22 mouse cellular contexts compared by ENCODE assay signal in the genomic region with DNA sequence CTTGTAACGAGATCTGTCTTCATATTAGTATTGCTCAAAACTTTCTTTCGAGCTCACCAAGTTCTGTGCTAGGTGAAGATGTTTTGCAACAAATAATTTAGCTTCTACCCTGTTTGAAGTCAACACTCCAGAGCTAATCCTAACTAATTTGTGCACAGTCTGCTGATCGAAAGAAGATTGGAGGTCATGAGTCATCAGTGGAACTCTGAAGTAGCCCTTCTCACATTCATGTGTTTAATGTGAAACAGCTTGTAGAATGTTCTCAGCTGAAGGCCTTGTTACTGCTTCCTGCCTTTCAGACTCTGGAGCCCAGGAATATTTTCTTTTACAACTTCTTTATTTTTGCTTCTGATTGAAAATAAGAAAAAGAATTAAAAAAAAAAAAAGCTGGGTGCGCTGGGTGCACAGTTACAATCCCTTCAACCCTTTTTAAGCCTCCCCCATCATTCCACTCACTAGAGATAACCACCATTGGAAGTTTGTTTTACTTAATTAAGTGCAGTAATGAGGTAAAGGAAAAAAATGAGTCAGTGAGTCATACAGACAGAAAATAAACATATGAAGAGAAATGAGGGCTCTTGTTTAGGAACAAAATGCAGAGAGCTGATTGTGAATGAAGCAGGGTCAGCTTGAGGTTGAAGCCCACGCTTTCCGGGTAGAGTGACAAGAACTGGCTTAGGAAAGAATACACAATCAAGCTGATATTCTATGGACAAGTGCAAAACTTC. TPM values are rescaled to one million over a fixed set of nuclear protein-coding genes. Genes with fewer than 3 reads are reported as not detected.
A peak's percentile ranks its signal among the peaks of the same experiment; 100 is the strongest.
DNase-seq lines count a peak whose midpoint lies in the region; ATAC-seq and TF ChIP-seq lines count a peak whose summit lies in the region.
"Had no signal": no experiment of that assay in that cellular context is flagged by ENCODE, and none has a peak within 500 bp of the region (broad histone marks: within the 10 kb centered on the region; RNA-seq: fewer than 3 reads in every experiment).

No protein-coding gene starts in this region.

- no peak for TF ChIP-seq CTCF in heart, postnatal 0 days (IDR thresholded peaks at IDR 0.05; ENCODE audit: low read depth)
- TF ChIP-seq CTCF in liver, postnatal 0 days (IDR thresholded peaks at IDR 0.05; ENCODE audit: low read depth) = no peak

- 65% methylated on average over 6 of the region's 6 CpGs for WGBS in heart, postnatal 0 days
- 71% methylated on average over 6 of the region's 6 CpGs for WGBS in liver, postnatal 0 days (ENCODE audit: insufficient replicate concordance)

- no peak for DNase-seq in heart, postnatal 0 days (ENCODE audit: low spot score)
- DNase-seq in heart, postnatal 25 days (ENCODE audit: low spot score) = no peak
- DNase-seq in 3T3-L1 (ENCODE audit: low read depth, low spot score) = peak; percentile 58
- peak; percentile 15 for DNase-seq in CD4-positive, CD25-positive, alpha-beta regulatory T cell, adult 2 months (ENCODE audit: low read depth, low spot score)
- no peak for DNase-seq in adrenal gland, postnatal 10 days
- DNase-seq in liver, postnatal 0 days = no peak
- DNase-seq: adrenal gland, postnatal 25 days; cerebellum, adult 9-10 months; gastrocnemius, adult 2 months; layer of hippocampus, adult 9-11 months; liver, embryonic 13.5 days; lung, postnatal 4 days; thymus, postnatal 25 days had no signal

- intact Hi-C loops in heart, postnatal 25 days (cut with DNase I) = no loop called here

- no peak overlapping the region for H3K4me2 ChIP-seq in heart, postnatal 0 days (ENCODE audit: low read depth, low read length)
- no peak overlapping the region for H3K4me2 ChIP-seq in liver, postnatal 0 days (ENCODE audit: low read depth, low read length)
- H3K4me2 ChIP-seq: kidney, embryonic 15.5 days; liver, embryonic 13.5 days; midbrain, embryonic 15.5 days; stomach, embryonic 15.5 days had no signal

- no peaks in the 10 kb centered on the region for H3K9me3 ChIP-seq in heart, postnatal 0 days (replicated peaks; ENCODE audit: control insufficient read depth, low read length)
- no peaks in the 10 kb centered on the region for H3K9me3 ChIP-seq in liver, postnatal 0 days (ENCODE audit: low read length)
- H3K9me3 ChIP-seq: hindbrain, embryonic 10.5 days; kidney, embryonic 15.5 days; liver, embryonic 13.5 days; midbrain, embryonic 15.5 days; stomach, embryonic 15.5 days had no signal

- H3K4me1 ChIP-seq in heart, postnatal 0 days (ENCODE audit: control insufficient read depth, insufficient read depth) = no peaks in the 10 kb centered on the region
- H3K4me1 ChIP-seq in liver, postnatal 0 days (ENCODE audit: insufficient read depth) = no peaks in the 10 kb centered on the region
- H3K4me1 ChIP-seq: hindbrain, embryonic 10.5 days; liver, embryonic 13.5 days; midbrain, embryonic 15.5 days; stomach, embryonic 15.5 days had no signal

- ATAC-seq in heart, postnatal 0 days (ENCODE audit: insufficient read depth, low read depth) = 0 out of 2 replicates have a peak, but pooled peaks have one; percentile 33
- peak; percentile 36 for ATAC-seq in activated CD4-positive, CD25-positive, alpha-beta regulatory T cell, adult 4 months
- no peak for ATAC-seq in liver, postnatal 0 days
- ATAC-seq: forebrain, embryonic 14.5 days; hindbrain, embryonic 16.5 days; intestine, embryonic 16.5 days; midbrain, embryonic 15.5 days had no signal

- no peak overlapping the region for H3K9ac ChIP-seq in heart, postnatal 0 days (replicated peaks; ENCODE audit: low read depth, low read length)
- no peak overlapping the region for H3K9ac ChIP-seq in liver, postnatal 0 days (replicated peaks)
- H3K9ac ChIP-seq: kidney, embryonic 15.5 days; liver, embryonic 13.5 days; midbrain, embryonic 15.5 days; stomach, embryonic 15.5 days had no signal

- no peak for TF ChIP-seq EP300 in heart, postnatal 0 days (IDR thresholded peaks at IDR 0.05; ENCODE audit: low read depth)
- TF ChIP-seq EP300 in liver, postnatal 0 days (IDR thresholded peaks at IDR 0.05; ENCODE audit: low read depth) = no peak

- no peaks in the 10 kb centered on the region for H3K27me3 ChIP-seq in heart, postnatal 0 days (ENCODE audit: control insufficient read depth, insufficient read depth, low read length)
- no peaks in the 10 kb centered on the region for H3K27me3 ChIP-seq in liver, postnatal 0 days (ENCODE audit: insufficient read depth, low read length)
- H3K27me3 ChIP-seq: kidney, embryonic 15.5 days; liver, embryonic 13.5 days; midbrain, embryonic 15.5 days; stomach, embryonic 15.5 days had no signal

- H3K4me3 ChIP-seq in heart, postnatal 0 days (ENCODE audit: low read depth, low read length) = no peak overlapping the region
- no peak overlapping the region for H3K4me3 ChIP-seq in liver, postnatal 0 days (ENCODE audit: low read depth, low read length)
- H3K4me3 ChIP-seq: gastrocnemius, adult 2 months; hindbrain, embryonic 10.5 days; kidney, embryonic 15.5 days; left cerebral cortex, adult 2 months; liver, embryonic 13.5 days; midbrain, embryonic 15.5 days; stomach, embryonic 15.5 days had no signal

- H3K27ac ChIP-seq in heart, postnatal 0 days (ENCODE audit: low read depth) = peak overlapping the region; percentile 34; the same call in 1 of the 2 replicates
- H3K27ac ChIP-seq in liver, postnatal 0 days (ENCODE audit: low read depth) = no peak overlapping the region
- H3K27ac ChIP-seq: gastrocnemius, adult 2 months; hindbrain, embryonic 10.5 days; kidney, embryonic 15.5 days; left cerebral cortex, adult 2 months; liver, embryonic 13.5 days; midbrain, embryonic 15.5 days; stomach, embryonic 15.5 days had no signal

- H3K36me3 ChIP-seq in heart, postnatal 0 days (replicated peaks; ENCODE audit: control insufficient read depth, insufficient read depth, low read length) = no peaks in the 10 kb centered on the region
- no peaks in the 10 kb centered on the region for H3K36me3 ChIP-seq in liver, postnatal 0 days (replicated peaks; ENCODE audit: insufficient read depth, low read length)
- H3K36me3 ChIP-seq: hindbrain, embryonic 10.5 days; kidney, embryonic 15.5 days; liver, embryonic 13.5 days; midbrain, embryonic 15.5 days; stomach, embryonic 15.5 days had no signal

RNA-seq across cellular contexts. Expression of a gene that starts 23.0 kb away (rescaled TPM):
- 194 and 238 TPM in 2 replicates for total RNA-seq in heart, postnatal 0 days (2014; rRNA removed; ENCODE audit: low replicate concordance)
- polyA plus RNA-seq in heart, postnatal 0 days (2015; fragmentation: Nextera tagmentation; extraction: Ambion mirVana) = 54.6 and 61.7 TPM in 2 replicates
- 100 to 1,000 TPM; 239 to 249 TPM for total RNA-seq in heart, postnatal 25 days (2021)
- polyA plus RNA-seq in activated CD4-positive, CD25-positive, alpha-beta regulatory T cell, adult 4 months (2017; shearing (Covaris generic)) = 10 to 100 TPM; 19.3 to 20.7 TPM
- 100 to 1,000 TPM; 245 to 254 TPM for total RNA-seq in adrenal gland, postnatal 10 days (2021)
- polyA plus RNA-seq in liver, postnatal 0 days (2015; fragmentation: Nextera tagmentation; extraction: Ambion mirVana) = 38.9 and 67.2 TPM in 2 replicates

RNA-seq across cellular contexts. Expression of a gene that starts 57.9 kb away (rescaled TPM):
- 0.15 TPM in 1 of 2 replicates, not detected in the other for total RNA-seq in heart, postnatal 0 days (2014; rRNA removed; ENCODE audit: low replicate concordance)
- polyA plus RNA-seq in heart, postnatal 0 days (2015; fragmentation: Nextera tagmentation; extraction: Ambion mirVana) = 0.27 and 0.52 TPM in 2 replicates
- under 1 TPM; 0.17 to 0.23 TPM for total RNA-seq in heart, postnatal 25 days (2021)
- not detected for polyA plus RNA-seq in activated CD4-positive, CD25-positive, alpha-beta regulatory T cell, adult 4 months (2017; shearing (Covaris generic))
- total RNA-seq in adrenal gland, postnatal 10 days (2021) = under 1 TPM; 0.36 to 0.67 TPM
- polyA plus RNA-seq in liver, postnatal 0 days (2015; fragmentation: Nextera tagmentation; extraction: Ambion mirVana) = 0.25 and 0.32 TPM in 2 replicates

Comparison
In these comparisons a context has a peak if more than half of its experiments do, and no peak if none do; other contexts are left out.
1. DNase-seq: peak in 3T3-L1 (single experiment) and CD4-positive, CD25-positive, alpha-beta regulatory T cell, adult 2 months (single experiment); none in heart, postnatal 0 days (single experiment), heart, postnatal 25 days (single experiment), adrenal gland, postnatal 10 days (single experiment) and liver, postnatal 0 days (single experiment).